Mouse (Mus musculus) embryonic facial prominence, embryonic 10.5 days (tissue): ENCODE results near the gene Trim80. TPM values are rescaled to one million over a fixed set of nuclear protein-coding genes. Genes with fewer than 3 reads are reported as not detected.
"Not testable (repeated sequence)": the region's sequence is repeated elsewhere in the genome, so short reads cannot be mapped to it uniquely, and the experiment has no call there.

ENCODE experiments used
- DNase-seq: peaks from one replicate; pipeline ENCODE4 v3.0.0-alpha.2; 2017; ENCODE audit warnings: low spot score
- H3K27ac ChIP-seq: fragments of 300-500 bp; sonication (generic); replicated peaks from 2 replicates; pipeline ENCODE4 v1.5.1; 2016; ENCODE audit warnings: mild to moderate bottlenecking
- H3K27me3 ChIP-seq: fragments of 300-500 bp; sonication (generic); replicated peaks from 2 replicates; pipeline ENCODE4 v1.6.1; 2016; ENCODE audit warnings: low read depth, mild to moderate bottlenecking; ENCODE audit not compliant: poor library complexity, severe bottlenecking
- H3K36me3 ChIP-seq: fragments of 300-500 bp; sonication (generic); replicated peaks from 2 replicates; pipeline ENCODE4 v1.6.1; 2016; ENCODE audit warnings: mild to moderate bottlenecking, moderate library complexity
- H3K4me1 ChIP-seq: fragments of 300-500 bp; sonication (generic); 2 replicates; pipeline ENCODE4 v1.6.1; 2016
- H3K4me3 ChIP-seq: fragments of 300-500 bp; sonication (generic); 2 replicates; pipeline ENCODE4 v1.5.1; 2016; ENCODE audit warnings: mild to moderate bottlenecking, moderate library complexity
- H3K9me3 ChIP-seq: fragments of 300-500 bp; sonication (generic); 2 replicates; pipeline ENCODE4 v1.6.1; 2016; ENCODE audit warnings: mild to moderate bottlenecking
- WGBS: fragments of 180-500 bp; shearing (Covaris S2); methylation state at CpG from one replicate; pipeline ENCODE4 v1.1.7; 2016; 5-methylcytosine and 5-hydroxymethylcytosine counted together
- polyA plus RNA-seq: library from polyadenylated mRNA; unstranded; fragments of >200 nt; fragmentation: Nextera tagmentation; extraction: Ambion mirVana; gene quantifications from 2 replicates; pipeline ENCODE4 v1.2.1, GENCODE M21; 2016

Trim80 gene
- polyA plus RNA-seq, 1 experiment from 2014 or later: 0.15 TPM

GRCm38 (mm10) chr11:115475025-115475757, 34.8 kb downstream of the Trim80 start, which contains the start of gene Armc7:
Gene Armc7 (plus strand): TSS chr11:115475667.
- H3K27ac ChIP-seq: peak within 1 kb of the TSS; percentile 91
- peaks cover 6% of the 10 kb centered on the region; the same call in 1 of the 2 replicates for H3K36me3 ChIP-seq
- peak; percentile 96 for DNase-seq
- H3K27me3 ChIP-seq: no peaks in the 10 kb centered on the region
- WGBS: under 1% methylated on average over 26 of the region's 26 CpGs
- peaks cover 55% of the 10 kb centered on the region for H3K4me1 ChIP-seq
- no peaks in the 10 kb centered on the region for H3K9me3 ChIP-seq
- peak within 1 kb of the TSS; percentile 95 for H3K4me3 ChIP-seq

GRCm38 (mm10) chr11:115475758-115476237, 35.5 kb downstream of the Trim80 start:
- peaks cover 55% of the 10 kb centered on the region for H3K4me1 ChIP-seq
- peaks cover 9% of the 10 kb centered on the region; the same call in 1 of the 2 replicates for H3K36me3 ChIP-seq
- peak overlapping the region; percentile 91 for H3K27ac ChIP-seq
- peak overlapping the region; percentile 95 for H3K4me3 ChIP-seq
- 5% methylated on average over 28 of the region's 28 CpGs for WGBS
- DNase-seq: no peak
- H3K9me3 ChIP-seq: no peaks in the 10 kb centered on the region
- no peaks in the 10 kb centered on the region for H3K27me3 ChIP-seq

GRCm38 (mm10) chr11:115476630-115477029, 36.3 kb downstream of the Trim80 start:
- peaks cover 55% of the 10 kb centered on the region for H3K4me1 ChIP-seq
- not testable (repeated sequence) for H3K27me3 ChIP-seq, H3K9me3 ChIP-seq, DNase-seq, H3K36me3 ChIP-seq, H3K27ac ChIP-seq
- 85% methylated on average over 4 of the region's 4 CpGs for WGBS
- peak overlapping the region; percentile 95 for H3K4me3 ChIP-seq

- 87% methylated on average over 7 of the region's 7 CpGs for WGBS
- 0 out of 2 replicates have a peak overlapping the region, but pooled peaks have one; percentile 1 for H3K4me3 ChIP-seq
- not testable (repeated sequence) for H3K36me3 ChIP-seq, H3K27me3 ChIP-seq, H3K9me3 ChIP-seq, DNase-seq, H3K27ac ChIP-seq
- H3K4me1 ChIP-seq: peaks cover 50% of the 10 kb centered on the region
These were observed 37.0 kb downstream of the Trim80 start for GRCm38 (mm10) chr11:115477388-115477787.

GRCm38 (mm10) chr11:115478296-115478938, 38.1 kb downstream of the Trim80 start:
- 88% methylated on average over 9 of the region's 9 CpGs for WGBS
- Histone ChIP-seq H3K4me3 (no peak overlapping the region), H3K36me3 (peaks cover 9% of the 10 kb centered on the region; the same call in 1 of the 2 replicates), H3K9me3 (no peaks in the 10 kb centered on the region), H3K27me3 (no peaks in the 10 kb centered on the region), H3K27ac (no peak overlapping the region), H3K4me1 (peaks cover 42% of the 10 kb centered on the region)
- DNase-seq: no peak

GRCm38 (mm10) chr11:115481553-115482259, 41.4 kb downstream of the Trim80 start:
- no peak for DNase-seq
- no peak overlapping the region for H3K27ac ChIP-seq
- no peak overlapping the region for H3K4me3 ChIP-seq
- H3K36me3 ChIP-seq: peaks cover 18% of the 10 kb centered on the region
- no peaks in the 10 kb centered on the region for H3K27me3 ChIP-seq
- 81% methylated on average over 6 of the region's 6 CpGs for WGBS
- no peaks in the 10 kb centered on the region for H3K9me3 ChIP-seq
- peaks cover 31% of the 10 kb centered on the region for H3K4me1 ChIP-seq

- WGBS: 74% methylated on average over 11 of the region's 11 CpGs
- peaks cover 24% of the 10 kb centered on the region for H3K4me1 ChIP-seq
- H3K27ac ChIP-seq: no peak overlapping the region
- no peaks in the 10 kb centered on the region for H3K27me3 ChIP-seq
- peaks cover 18% of the 10 kb centered on the region for H3K36me3 ChIP-seq
- no peak for DNase-seq
- H3K4me3 ChIP-seq: no peak overlapping the region
- no peaks in the 10 kb centered on the region for H3K9me3 ChIP-seq
These were observed 42.9 kb downstream of the Trim80 start for GRCm38 (mm10) chr11:115483278-115483677.

- no peaks in the 10 kb centered on the region for H3K27me3 ChIP-seq
- DNase-seq: peak; percentile 78
- H3K36me3 ChIP-seq: peaks cover 21% of the 10 kb centered on the region
- H3K9me3 ChIP-seq: no peaks in the 10 kb centered on the region
- 19% methylated on average over 6 of the region's 6 CpGs for WGBS
- H3K4me3 ChIP-seq: no peak overlapping the region
- no peak overlapping the region for H3K27ac ChIP-seq
- peaks cover 24% of the 10 kb centered on the region for H3K4me1 ChIP-seq
These were observed 43.4 kb downstream of the Trim80 start for GRCm38 (mm10) chr11:115483726-115484125.

GRCm38 (mm10) chr11:115485155-115485554, 44.8 kb downstream of the Trim80 start:
- Histone ChIP-seq H3K9me3 (no peaks in the 10 kb centered on the region), H3K27me3 (no peaks in the 10 kb centered on the region), H3K4me1 (peaks cover 26% of the 10 kb centered on the region), H3K36me3 (peaks cover 30% of the 10 kb centered on the region), H3K4me3 (peak overlapping the region; percentile 17; the same call in 1 of the 2 replicates), H3K27ac (peak overlapping the region; percentile 58)
- 44% methylated on average over 12 of the region's 12 CpGs for WGBS
- peak; percentile 79 for DNase-seq

- Histone ChIP-seq H3K4me1 (peaks cover 43% of the 10 kb centered on the region), H3K27me3 (0 out of 2 replicates have a peak, but pooled peaks cover 5% of the 10 kb centered on the region), H3K9me3 (no peaks in the 10 kb centered on the region), H3K36me3 (peaks cover 27% of the 10 kb centered on the region), H3K4me3 (no peak overlapping the region), H3K27ac (0 out of 2 replicates have a peak overlapping the region, but pooled peaks have one; percentile 19)
- DNase-seq: no peak
- 85% methylated on average over 19 of the region's 19 CpGs for WGBS
These were observed 48.3 kb downstream of the Trim80 start for GRCm38 (mm10) chr11:115488551-115489104.

GRCm38 (mm10) chr11:115490441-115491355, 50.4 kb downstream of the Trim80 start:
- Histone ChIP-seq H3K36me3 (peaks cover 27% of the 10 kb centered on the region), H3K27ac (peak overlapping the region; percentile 91), H3K4me3 (peak overlapping the region; percentile 83), H3K4me1 (peaks cover 29% of the 10 kb centered on the region), H3K27me3 (0 out of 2 replicates have a peak, but pooled peaks cover 5% of the 10 kb centered on the region), H3K9me3 (no peaks in the 10 kb centered on the region)
- WGBS: 23% methylated on average over 25 of the region's 25 CpGs
- DNase-seq: no peak
